Mouse (Mus musculus): Measurements from ENCODE around the gene Aqp3.
A peak's percentile ranks its signal among the peaks of the same experiment; 100 is the strongest.

Aqp3 gene

GRCm38 (mm10) chr4:41063894-41064673 lies 33.9 kb downstream of the Aqp3 start:
- DNase-seq (ENCODE audit: low read depth, low spot score), result peak; percentile 13

- no peak for DNase-seq (ENCODE audit: low read depth, low spot score)
These were observed 34.6 kb downstream of the Aqp3 start for GRCm38 (mm10) chr4:41063351-41063750.

- DNase-seq (ENCODE audit: low read depth, low spot score), result no peak
These were observed 40.6 kb downstream of the Aqp3 start for GRCm38 (mm10) chr4:41057361-41057760.

- DNase-seq (ENCODE audit: low read depth, low spot score), result no peak
These were observed 41.1 kb downstream of the Aqp3 start for GRCm38 (mm10) chr4:41056742-41057332.

GRCm38 (mm10) chr4:41056253-41056652 lies 41.7 kb downstream of the Aqp3 start:
- DNase-seq (ENCODE audit: low read depth, low spot score), result no peak

GRCm38 (mm10) chr4:41055111-41055510 lies 42.9 kb downstream of the Aqp3 start:
- DNase-seq (ENCODE audit: low read depth, low spot score), result no peak

- DNase-seq (ENCODE audit: low read depth, low spot score), result no peak
These were observed 46.2 kb downstream of the Aqp3 start for GRCm38 (mm10) chr4:41051781-41052180.

GRCm38 (mm10) chr4:41050726-41051675 lies 47.0 kb downstream of the Aqp3 start:
- DNase-seq (ENCODE audit: low read depth, low spot score), result peak; percentile 79

- no peak for DNase-seq (ENCODE audit: low read depth, low spot score)
These were observed 49.1 kb downstream of the Aqp3 start for GRCm38 (mm10) chr4:41048926-41049325.

GRCm38 (mm10) chr4:41047524-41048271 lies 50.3 kb downstream of the Aqp3 start, which contains the start of gene Aqp7:
TSS of gene Aqp7 (minus strand) at chr4:41048139.
- no peak for DNase-seq (ENCODE audit: low read depth, low spot score)

GRCm38 (mm10) chr4:41046254-41046795 lies 51.7 kb downstream of the Aqp3 start:
- DNase-seq (ENCODE audit: low read depth, low spot score), result no peak

- no peak for DNase-seq (ENCODE audit: low read depth, low spot score)
These were observed 52.7 kb downstream of the Aqp3 start for GRCm38 (mm10) chr4:41045288-41045687.

GRCm38 (mm10) chr4:41043961-41044360 lies 54.0 kb downstream of the Aqp3 start:
- no peak for DNase-seq (ENCODE audit: low read depth, low spot score)

GRCm38 (mm10) chr4:41042880-41043279 lies 55.1 kb downstream of the Aqp3 start:
- DNase-seq (ENCODE audit: low read depth, low spot score), result no peak

Measured in retina, postnatal 7 days (tissue).